Mouse (Mus musculus) small intestine, adult 2 months (tissue): ENCODE results near the gene Cav1.

Source experiments
- CTCF ChIP-seq: fragments of 200-500 bp; IDR thresholded peaks from 2 replicates; pipeline ENCODE4 v1.5.1; 2012; ENCODE audit warnings: low read depth, mild to moderate bottlenecking, control low read depth, inconsistent platforms, low read length, moderate library complexity, mixed read lengths; ENCODE audit not compliant: insufficient replicate concordance, insufficient read length; ENCODE audit errors: extremely low read depth
- POLR2A ChIP-seq: fragments of 200-500 bp; IDR thresholded peaks from 2 replicates; pipeline ENCODE4 v1.6.1; 2012; ENCODE audit warnings: low read depth, mild to moderate bottlenecking, control low read depth, inconsistent platforms, low read length, moderate library complexity

- no peak for TF ChIP-seq POLR2A
- TF ChIP-seq CTCF = no peak
Measured at GRCm38 (mm10) chr6:17350803-17351202, 44.7 kb downstream of the Cav1 start.
